Mouse (Mus musculus): Measurements from ENCODE around the gene Aoc1. TPM values are rescaled to one million over a fixed set of nuclear protein-coding genes. Genes with fewer than 3 reads are reported as not detected.

Gene Aoc1
- total RNA-seq, 2 experiments from 2014 or later = not detected

- no peak for ATAC-seq (replicated peaks; ENCODE audit: low FRiP score, poor library complexity, severe bottlenecking)
Observed at GRCm38 (mm10) chr6:48902511-48903406, 30.1 kb downstream of the Aoc1 start.

GRCm38 (mm10) chr6:48903437-48903836 is 30.7 kb downstream of the Aoc1 start:
- ATAC-seq (replicated peaks; ENCODE audit: low FRiP score, poor library complexity, severe bottlenecking) = no peak

GRCm38 (mm10) chr6:48905606-48906005 is 32.9 kb downstream of the Aoc1 start:
- no peak for ATAC-seq (replicated peaks; ENCODE audit: low FRiP score, poor library complexity, severe bottlenecking)

- no peak for ATAC-seq (replicated peaks; ENCODE audit: low FRiP score, poor library complexity, severe bottlenecking)
Observed at GRCm38 (mm10) chr6:48906371-48906770, 33.7 kb downstream of the Aoc1 start.

GRCm38 (mm10) chr6:48909229-48909628 is 36.5 kb downstream of the Aoc1 start:
- ATAC-seq (replicated peaks; ENCODE audit: low FRiP score, poor library complexity, severe bottlenecking) = no peak

GRCm38 (mm10) chr6:48912033-48912432 is 39.3 kb downstream of the Aoc1 start:
- no peak for ATAC-seq (replicated peaks; ENCODE audit: low FRiP score, poor library complexity, severe bottlenecking)

GRCm38 (mm10) chr6:48913587-48913986 is 40.9 kb downstream of the Aoc1 start:
- ATAC-seq (replicated peaks; ENCODE audit: low FRiP score, poor library complexity, severe bottlenecking) = no peak

GRCm38 (mm10) chr6:48929595-48929994 is 56.9 kb downstream of the Aoc1 start, which contains the start of gene 1600015I10Rik:
Gene 1600015I10Rik (plus strand): TSS chr6:48929895.
- ATAC-seq (replicated peaks; ENCODE audit: low FRiP score, poor library complexity, severe bottlenecking) = no peak

- ATAC-seq (replicated peaks; ENCODE audit: low FRiP score, poor library complexity, severe bottlenecking) = no peak
Observed at GRCm38 (mm10) chr6:48949596-48949995, 76.9 kb downstream of the Aoc1 start.

GRCm38 (mm10) chr6:48950676-48951075 is 78.0 kb downstream of the Aoc1 start:
- no peak for ATAC-seq (replicated peaks; ENCODE audit: low FRiP score, poor library complexity, severe bottlenecking)

- no peak for ATAC-seq (replicated peaks; ENCODE audit: low FRiP score, poor library complexity, severe bottlenecking)
Observed at GRCm38 (mm10) chr6:48951630-48952029, 78.9 kb downstream of the Aoc1 start.

- ATAC-seq (replicated peaks; ENCODE audit: low FRiP score, poor library complexity, severe bottlenecking) = no peak
Observed at GRCm38 (mm10) chr6:48953220-48953619, 80.5 kb downstream of the Aoc1 start.

GRCm38 (mm10) chr6:48954211-48954610 is 81.5 kb downstream of the Aoc1 start:
- ATAC-seq (replicated peaks; ENCODE audit: low FRiP score, poor library complexity, severe bottlenecking) = no peak

GRCm38 (mm10) chr6:48954946-48955345 is 82.2 kb downstream of the Aoc1 start:
- ATAC-seq (replicated peaks; ENCODE audit: low FRiP score, poor library complexity, severe bottlenecking) = no peak

GRCm38 (mm10) chr6:48956785-48957184 is 84.1 kb downstream of the Aoc1 start:
- ATAC-seq (replicated peaks; ENCODE audit: low FRiP score, poor library complexity, severe bottlenecking) = no peak

GRCm38 (mm10) chr6:48958053-48958452 is 85.4 kb downstream of the Aoc1 start:
- ATAC-seq (replicated peaks; ENCODE audit: low FRiP score, poor library complexity, severe bottlenecking) = no peak

Other genes starting within 250 kb of the Aoc1 start
- not detected in 2 replicates for gene AI854703, start 246.1 kb upstream of the Aoc1 start, total RNA-seq (2015; ENCODE audit: low replicate concordance)
- not detected in 2 replicates for gene AI854703, start 246.1 kb upstream of the Aoc1 start, total RNA-seq (2017; ENCODE audit: low replicate concordance)
- gene Gimap8, start 225.7 kb upstream of the Aoc1 start, total RNA-seq (2015; ENCODE audit: low replicate concordance) = 1.8 and 7.5 TPM in 2 replicates
- 1.8 and 6.7 TPM in 2 replicates for gene Gimap8, start 225.7 kb upstream of the Aoc1 start, total RNA-seq (2017; ENCODE audit: low replicate concordance)
- 5.4 and 14.4 TPM in 2 replicates for gene Gimap9, start 196.8 kb upstream of the Aoc1 start, total RNA-seq (2015; ENCODE audit: low replicate concordance)
- gene Gimap9, start 196.8 kb upstream of the Aoc1 start, total RNA-seq (2017; ENCODE audit: low replicate concordance) = 5.7 and 9.0 TPM in 2 replicates
- gene Gimap4, start 188.3 kb upstream of the Aoc1 start, total RNA-seq (2015; ENCODE audit: low replicate concordance) = 13.7 and 46.5 TPM in 2 replicates
- 26.5 and 34.1 TPM in 2 replicates for gene Gimap4, start 188.3 kb upstream of the Aoc1 start, total RNA-seq (2017; ENCODE audit: low replicate concordance)
- gene Gimap6, start 164.7 kb upstream of the Aoc1 start, total RNA-seq (2015; ENCODE audit: low replicate concordance) = 11.2 and 30.2 TPM in 2 replicates
- gene Gimap6, start 164.7 kb upstream of the Aoc1 start, total RNA-seq (2017; ENCODE audit: low replicate concordance) = 17.7 and 25.0 TPM in 2 replicates
- gene Gm28053, start 154.3 kb upstream of the Aoc1 start, total RNA-seq (2015; ENCODE audit: low replicate concordance) = not detected in 2 replicates
- gene Gm28053, start 154.3 kb upstream of the Aoc1 start, total RNA-seq (2017; ENCODE audit: low replicate concordance) = 1.9 and 23.4 TPM in 2 replicates
- gene Gimap7, start 154.3 kb upstream of the Aoc1 start, total RNA-seq (2015; ENCODE audit: low replicate concordance) = 6.1 and 10.5 TPM in 2 replicates
- 4.0 TPM in 1 of 2 replicates, not detected in the other for gene Gimap7, start 154.3 kb upstream of the Aoc1 start, total RNA-seq (2017; ENCODE audit: low replicate concordance)
- 4.3 and 7.1 TPM in 2 replicates for gene Gimap1, start 133.8 kb upstream of the Aoc1 start, total RNA-seq (2015; ENCODE audit: low replicate concordance)
- 3.6 and 4.3 TPM in 2 replicates for gene Gimap1, start 133.8 kb upstream of the Aoc1 start, total RNA-seq (2017; ENCODE audit: low replicate concordance)
- gene Gimap5, start 126.7 kb upstream of the Aoc1 start, total RNA-seq (2015; ENCODE audit: low replicate concordance) = 8.0 and 23.4 TPM in 2 replicates
- gene Gimap5, start 126.7 kb upstream of the Aoc1 start, total RNA-seq (2017; ENCODE audit: low replicate concordance) = 2.8 and 4.2 TPM in 2 replicates
- gene Gimap3, start 102.0 kb upstream of the Aoc1 start, total RNA-seq (2015; ENCODE audit: low replicate concordance) = 8.8 and 14.1 TPM in 2 replicates
- gene Gimap3, start 102.0 kb upstream of the Aoc1 start, total RNA-seq (2017; ENCODE audit: low replicate concordance) = 4.4 and 7.1 TPM in 2 replicates
- 6.1 and 8.8 TPM in 2 replicates for gene Tmem176a, start 32.0 kb upstream of the Aoc1 start, total RNA-seq (2015; ENCODE audit: low replicate concordance)
- 2.7 and 13.4 TPM in 2 replicates for gene Tmem176a, start 32.0 kb upstream of the Aoc1 start, total RNA-seq (2017; ENCODE audit: low replicate concordance)
- gene Tmem176b, start 31.4 kb upstream of the Aoc1 start, total RNA-seq (2015; ENCODE audit: low replicate concordance) = 15.5 and 18.4 TPM in 2 replicates
- gene Tmem176b, start 31.4 kb upstream of the Aoc1 start, total RNA-seq (2017; ENCODE audit: low replicate concordance) = 3.6 and 15.5 TPM in 2 replicates
- gene 1600015I10Rik, start 57.0 kb downstream of the Aoc1 start, total RNA-seq (2015; ENCODE audit: low replicate concordance) = not detected in 2 replicates
- gene 1600015I10Rik, start 57.0 kb downstream of the Aoc1 start, total RNA-seq (2017; ENCODE audit: low replicate concordance) = not detected in 2 replicates
- gene Doxl2, start 102.1 kb downstream of the Aoc1 start, total RNA-seq (2015; ENCODE audit: low replicate concordance) = not detected in 2 replicates
- gene Doxl2, start 102.1 kb downstream of the Aoc1 start, total RNA-seq (2017; ENCODE audit: low replicate concordance) = not detected in 2 replicates
- not detected in 2 replicates for gene Svs1, start 114.0 kb downstream of the Aoc1 start, total RNA-seq (2015; ENCODE audit: low replicate concordance)
- gene Svs1, start 114.0 kb downstream of the Aoc1 start, total RNA-seq (2017; ENCODE audit: low replicate concordance) = not detected in 2 replicates
- gene Gpnmb, start 163.7 kb downstream of the Aoc1 start, total RNA-seq (2015; ENCODE audit: low replicate concordance) = 13.7 TPM in 1 of 2 replicates, not detected in the other
- gene Gpnmb, start 163.7 kb downstream of the Aoc1 start, total RNA-seq (2017; ENCODE audit: low replicate concordance) = 0.13 TPM in 1 of 2 replicates, not detected in the other
- gene Malsu1, start 200.9 kb downstream of the Aoc1 start, total RNA-seq (2015; ENCODE audit: low replicate concordance) = 4.2 and 21.6 TPM in 2 replicates
- gene Malsu1, start 200.9 kb downstream of the Aoc1 start, total RNA-seq (2017; ENCODE audit: low replicate concordance) = 0.45 and 6.3 TPM in 2 replicates

All from erythroid progenitor cell, adult 5-6 weeks (primary cell).